Mouse (Mus musculus): ENCODE data around the gene Mboat7.

GRCm38 (mm10) chr7:3707568-3708413 is 14.5 kb upstream of the Mboat7 start:
- no peak for TF ChIP-seq CTCF (IDR thresholded peaks at IDR 0.05; ENCODE audit: extremely low read depth, insufficient read depth, low read length)
- no peak for TF ChIP-seq POLR2A (IDR thresholded peaks at IDR 0.05; ENCODE audit: extremely low read depth, insufficient read depth, low read length)
